Mouse (Mus musculus) heart, postnatal 14 days (tissue): Measurements from ENCODE around the gene D430042O09Rik. TPM values are rescaled to one million over a fixed set of nuclear protein-coding genes. Genes with fewer than 3 reads are reported as not detected.
"Not testable (repeated sequence)": the region's sequence is repeated elsewhere in the genome, so short reads cannot be mapped to it uniquely, and the experiment has no call there.

ENCODE experiments used
- DNase-seq, 2 experiments: peaks; one replicate each; pipeline ENCODE4 v3.0.0; 2021 to 2022
- intact Hi-C: fragments of 180-260 bp; cut with DNase I; formaldehyde crosslinking; loops from one replicate; pipeline ENCODE4 v1.15.1; 2025
- long read RNA-seq, 2 experiments: library from polyadenylated mRNA; stranded (forward); transcript quantifications; one replicate each; pipeline ENCODE4 v2.0.0; 2021
- total RNA-seq, 2 experiments: library from RNA; stranded (reverse); gene quantifications; 2 replicates each; pipeline ENCODE4 v1.2.3; 2021

The D430042O09Rik gene
- 10 to 100 TPM; 11.7 to 15.2 TPM for total RNA-seq
- long read RNA-seq, experiment 1, full-length matches to known transcripts, result 3 of 10 reads
- long read RNA-seq, experiment 1, partial matches to known transcripts, result 3 of 10 reads
- long read RNA-seq, experiment 1, other reads (novel, unspliced or antisense), result 4 of 10 reads
- long read RNA-seq, experiment 2, full-length matches to known transcripts, result 1 of 7 reads
- long read RNA-seq, experiment 2, partial matches to known transcripts, result 3 of 7 reads
- long read RNA-seq, experiment 2, other reads (novel, unspliced or antisense), result 3 of 7 reads

DNA sequence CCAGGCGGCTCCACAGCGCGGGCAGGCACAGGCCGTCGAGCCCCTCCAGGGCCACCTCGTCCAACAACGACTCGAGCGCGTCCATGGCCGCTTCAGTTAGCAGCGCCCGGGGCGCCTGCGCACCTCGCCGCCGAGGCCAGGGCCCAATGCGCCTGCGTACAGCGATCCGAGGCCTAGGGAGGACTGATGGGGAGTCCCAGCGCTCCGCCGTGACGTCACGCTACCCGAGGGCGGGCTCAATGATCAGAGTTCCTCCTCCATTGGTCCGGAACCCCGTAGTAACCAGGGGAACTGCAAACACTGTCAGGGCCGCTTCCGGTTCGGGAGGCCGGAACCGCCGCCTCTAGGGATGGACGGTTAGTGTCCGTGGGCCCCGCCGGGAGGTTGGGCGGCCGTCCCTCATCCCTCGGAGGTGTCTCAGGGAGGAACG lies at the start of gene D430042O09Rik, which contains the start of gene Gtf3c1:
Gene D430042O09Rik (plus strand): TSS at position 296 of the 430 bp plus-strand sequence.
Gene Gtf3c1 (minus strand): TSS at position 188 of the 430 bp plus-strand sequence.
- intact Hi-C loops, result no loop called here
- DNase-seq, result peak; percentile 100

DNA sequence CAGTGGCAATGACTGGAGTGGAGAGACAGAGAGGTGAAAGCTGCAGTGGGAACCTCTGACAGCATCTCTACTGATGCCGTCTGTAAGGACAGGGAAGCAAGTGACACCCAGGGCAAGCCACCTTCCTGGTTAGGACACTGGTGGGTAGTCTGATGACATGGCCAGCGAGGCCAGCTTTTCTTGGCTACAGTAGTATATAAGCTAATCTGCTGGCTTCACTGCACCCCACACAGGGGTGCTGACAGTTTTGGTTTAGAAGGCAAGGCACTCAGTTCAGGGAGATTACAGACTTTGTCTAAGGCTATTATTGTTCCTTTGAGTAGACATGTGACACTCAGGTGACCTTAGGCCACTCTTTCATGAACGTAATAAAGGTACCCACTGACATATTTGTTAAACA lies 44.0 kb upstream of the D430042O09Rik start:
- intact Hi-C loops, result no loop called here
- DNase-seq, result no peak

DNA sequence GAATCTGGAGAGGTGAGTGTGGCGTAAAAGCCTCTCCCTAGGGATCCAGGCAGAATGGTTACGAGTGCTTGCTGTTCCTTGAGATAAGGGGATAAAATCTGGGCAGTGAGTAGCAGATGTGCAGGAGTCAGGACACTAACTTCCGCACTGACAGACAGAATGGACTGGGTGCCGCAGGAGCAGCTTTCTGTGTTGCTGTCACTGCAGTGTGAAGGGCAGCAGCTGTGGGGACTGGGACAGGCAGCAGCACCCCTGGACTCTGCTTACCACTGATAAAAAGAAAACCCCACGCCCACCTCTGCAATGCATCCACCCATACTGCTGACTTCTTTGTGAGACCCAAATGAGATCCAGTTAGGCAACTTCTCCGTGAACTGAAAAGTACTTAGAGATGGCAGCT lies 36.8 kb upstream of the D430042O09Rik start:
- no peak for DNase-seq
- intact Hi-C loops, result no loop called here

DNA sequence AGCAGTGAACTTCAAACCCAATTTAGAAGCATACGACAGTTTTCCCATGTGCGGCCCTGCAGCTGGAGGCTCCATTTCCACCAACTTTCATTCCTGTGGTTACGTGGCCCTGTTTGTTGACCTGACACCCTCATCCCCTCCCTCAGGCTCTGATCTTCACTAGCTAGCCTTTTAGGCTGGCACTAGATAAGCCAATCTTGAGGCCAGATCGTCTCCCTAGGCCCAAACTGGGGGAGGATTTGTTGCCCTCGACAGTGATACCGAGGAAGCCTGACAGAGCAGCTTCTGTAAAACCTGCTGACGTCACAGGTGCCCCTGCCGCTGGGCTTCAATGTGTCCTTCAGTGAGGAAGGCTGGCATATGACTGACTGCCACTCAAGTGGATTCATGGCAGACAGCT lies 36.3 kb upstream of the D430042O09Rik start:
- DNase-seq, result no peak
- intact Hi-C loops, result no loop called here

DNA sequence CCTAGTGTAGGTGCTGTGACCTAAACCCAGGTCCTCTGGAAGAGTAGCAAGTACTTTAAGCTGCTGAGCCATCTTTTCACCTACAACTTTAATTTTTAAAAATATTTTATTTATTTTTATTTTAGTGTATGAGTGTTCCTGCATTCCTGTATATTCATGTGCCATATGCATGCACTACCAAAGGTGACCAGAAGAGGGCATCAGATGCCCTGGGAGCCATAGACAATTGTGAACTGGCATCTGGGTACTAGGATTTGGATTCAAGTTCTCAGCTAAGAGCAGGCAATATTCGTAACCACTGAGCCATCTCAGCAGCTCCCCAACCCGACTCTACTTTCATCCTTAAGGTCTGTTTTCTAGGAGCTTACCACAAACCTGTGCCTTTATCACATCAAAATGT lies 32.8 kb upstream of the D430042O09Rik start:
- peak; percentile 42 to 70 for DNase-seq
- intact Hi-C loops, result loop anchor here (2.0 kb wide), 1 partner anchor 412 kb away; no protein-coding TSS in a partner anchor

GRCm38 (mm10) chr7:125678756-125679155 lies 28.9 kb upstream of the D430042O09Rik start:
- intact Hi-C loops, result no loop called here
- no peak for DNase-seq

DNA sequence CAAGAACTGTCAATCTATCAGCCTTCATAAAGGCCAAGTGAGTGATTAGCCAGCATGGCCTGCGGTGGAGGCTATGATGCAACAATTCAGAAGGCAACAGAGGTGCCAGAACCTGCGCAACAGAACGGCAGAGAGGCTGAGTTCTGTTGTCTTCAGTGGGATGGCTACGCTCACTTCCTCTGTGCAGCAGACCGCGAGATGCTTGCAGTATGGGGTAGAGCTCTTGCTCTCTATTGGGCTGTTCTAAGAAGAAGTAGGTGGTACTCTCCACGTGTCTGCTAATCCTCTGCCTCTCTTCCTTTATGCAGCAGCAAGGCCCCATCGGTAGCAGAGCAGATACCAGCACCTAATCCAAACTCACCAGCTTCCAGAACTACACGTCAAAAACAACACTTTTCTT lies 27.8 kb upstream of the D430042O09Rik start:
- intact Hi-C loops, result no loop called here
- no peak for DNase-seq

DNA sequence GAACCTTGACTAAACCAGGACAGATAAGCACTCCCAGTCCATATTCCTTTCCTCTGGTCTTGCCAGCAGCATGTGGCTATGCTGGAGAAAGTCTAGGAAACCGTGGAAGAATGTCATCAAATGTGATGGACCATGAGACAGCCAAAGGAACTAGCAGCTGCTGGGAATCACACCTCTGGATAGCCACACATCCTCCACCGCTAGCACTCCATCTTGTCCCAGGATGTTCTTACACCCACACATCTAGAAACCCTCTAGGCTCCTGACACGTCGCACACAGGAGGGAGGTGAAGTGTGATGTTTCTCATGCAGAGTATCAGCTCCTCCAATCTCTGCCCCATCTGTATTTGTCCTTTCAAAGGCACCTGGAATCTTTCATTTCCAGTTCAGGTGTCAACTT lies 17.2 kb upstream of the D430042O09Rik start:
- intact Hi-C loops, result no loop called here
- no peak for DNase-seq

DNA sequence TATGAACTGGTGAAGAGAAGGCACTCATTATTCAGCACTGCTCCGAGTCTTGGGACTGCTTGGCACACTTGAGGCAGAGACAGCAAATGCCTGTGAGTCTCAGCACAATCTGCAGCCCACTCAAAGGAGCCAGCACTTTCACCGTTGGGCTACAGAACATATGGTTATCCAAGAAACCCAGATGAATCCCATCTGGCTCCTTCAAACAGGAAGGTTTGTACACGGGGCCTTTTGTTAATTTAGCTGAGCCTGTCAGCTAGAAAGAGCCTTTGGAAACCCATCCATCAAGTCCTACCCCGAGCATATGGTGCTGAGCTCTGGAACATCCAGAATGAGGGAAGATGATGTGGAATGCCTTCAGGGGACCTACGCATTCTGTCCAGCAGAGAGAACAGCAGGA lies 13.6 kb upstream of the D430042O09Rik start:
- intact Hi-C loops, result no loop called here
- DNase-seq, result no peak

- intact Hi-C loops, result no loop called here
These were observed 4.9 kb upstream of the D430042O09Rik start for GRCm38 (mm10) chr7:125702791-125703190.

GRCm38 (mm10) chr7:125707186-125707585 lies 502 bp upstream of the D430042O09Rik start:
- intact Hi-C loops, result no loop called here
- DNase-seq, result peak; percentile 72 to 74

More at GRCm38 (mm10) chr7:125702791-125703190, 4.9 kb upstream of the D430042O09Rik start:
- no peak for DNase-seq

GRCm38 (mm10) chr7:125708100-125708499 lies 412 bp downstream of the D430042O09Rik start:
- DNase-seq, result no peak
- intact Hi-C loops, result no loop called here

- intact Hi-C loops, DNase-seq: not testable (repeated sequence)
These were observed 5.9 kb downstream of the D430042O09Rik start for GRCm38 (mm10) chr7:125713542-125714055.

DNA sequence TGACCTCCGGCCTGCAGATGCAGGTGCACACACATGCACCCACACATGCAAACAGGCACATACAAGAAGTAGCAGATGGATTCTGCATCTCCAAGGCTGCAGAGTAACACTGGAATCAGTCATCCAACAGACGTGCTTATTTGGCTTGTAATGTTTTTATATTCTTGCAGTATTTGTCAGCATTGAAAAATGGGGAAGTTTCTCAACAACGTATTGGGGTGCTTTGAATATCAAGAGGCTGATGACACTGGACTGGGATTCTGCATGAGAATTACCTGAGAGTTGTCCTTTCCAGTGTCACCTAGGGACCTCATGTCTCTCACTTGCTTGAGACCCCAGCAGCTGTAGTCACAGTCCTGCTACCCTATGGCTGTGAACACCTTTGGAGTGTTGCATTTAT lies 7.1 kb downstream of the D430042O09Rik start:
- no peak for DNase-seq
- intact Hi-C loops, result no loop called here

DNA sequence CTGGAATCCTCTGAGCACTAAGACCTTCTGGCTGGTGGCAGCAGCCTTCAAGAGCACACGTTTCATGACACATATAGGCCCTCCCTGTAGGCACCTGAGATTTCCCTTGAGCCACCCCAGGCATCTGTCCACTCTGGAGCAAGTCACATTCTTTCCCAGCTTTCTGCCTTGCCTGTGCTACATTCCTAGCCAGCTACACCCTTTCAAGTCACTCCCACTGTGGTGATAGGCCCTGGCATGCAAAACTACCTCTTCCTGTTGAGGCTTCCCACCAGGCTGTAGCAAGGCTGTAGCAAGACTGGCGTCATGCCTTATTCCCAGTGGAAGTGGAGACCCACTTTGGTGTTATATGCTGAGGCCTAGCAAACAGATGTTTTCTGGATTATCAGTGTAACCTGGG lies 9.0 kb downstream of the D430042O09Rik start:
- peak; percentile 19 to 57 for DNase-seq

GRCm38 (mm10) chr7:125717612-125718011 lies 9.9 kb downstream of the D430042O09Rik start:
- DNase-seq, result no peak
- intact Hi-C loops, result no loop called here

More for the DNA sequence above, 9.0 kb downstream of the D430042O09Rik start:
- intact Hi-C loops, result no loop called here

GRCm38 (mm10) chr7:125720370-125720769 lies 12.7 kb downstream of the D430042O09Rik start:
- DNase-seq, result peak; percentile 23 to 47
- intact Hi-C loops, result no loop called here

GRCm38 (mm10) chr7:125721033-125721432 lies 13.3 kb downstream of the D430042O09Rik start:
- DNase-seq, result no peak
- intact Hi-C loops, result no loop called here

DNA sequence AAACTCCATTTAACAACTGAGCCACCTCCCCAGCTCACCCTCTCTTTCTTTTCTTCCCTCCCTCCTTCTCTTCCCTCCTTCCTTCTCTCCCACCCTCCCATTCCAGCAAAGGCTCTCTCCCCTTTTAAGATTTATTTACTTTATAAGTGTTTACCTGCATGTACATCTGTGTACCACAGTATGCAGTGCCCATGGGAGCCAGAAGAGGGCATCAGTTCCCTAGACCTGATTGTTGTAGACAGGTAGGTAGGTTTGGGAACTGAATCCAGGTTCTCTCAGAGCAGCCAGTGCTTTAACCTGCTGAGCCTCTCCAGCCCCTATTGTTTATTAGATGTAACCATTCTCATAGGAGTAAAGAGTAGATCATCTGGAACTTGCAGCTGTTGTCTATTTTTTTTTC lies 14.4 kb downstream of the D430042O09Rik start:
- no peak for DNase-seq
- intact Hi-C loops, result no loop called here

DNA sequence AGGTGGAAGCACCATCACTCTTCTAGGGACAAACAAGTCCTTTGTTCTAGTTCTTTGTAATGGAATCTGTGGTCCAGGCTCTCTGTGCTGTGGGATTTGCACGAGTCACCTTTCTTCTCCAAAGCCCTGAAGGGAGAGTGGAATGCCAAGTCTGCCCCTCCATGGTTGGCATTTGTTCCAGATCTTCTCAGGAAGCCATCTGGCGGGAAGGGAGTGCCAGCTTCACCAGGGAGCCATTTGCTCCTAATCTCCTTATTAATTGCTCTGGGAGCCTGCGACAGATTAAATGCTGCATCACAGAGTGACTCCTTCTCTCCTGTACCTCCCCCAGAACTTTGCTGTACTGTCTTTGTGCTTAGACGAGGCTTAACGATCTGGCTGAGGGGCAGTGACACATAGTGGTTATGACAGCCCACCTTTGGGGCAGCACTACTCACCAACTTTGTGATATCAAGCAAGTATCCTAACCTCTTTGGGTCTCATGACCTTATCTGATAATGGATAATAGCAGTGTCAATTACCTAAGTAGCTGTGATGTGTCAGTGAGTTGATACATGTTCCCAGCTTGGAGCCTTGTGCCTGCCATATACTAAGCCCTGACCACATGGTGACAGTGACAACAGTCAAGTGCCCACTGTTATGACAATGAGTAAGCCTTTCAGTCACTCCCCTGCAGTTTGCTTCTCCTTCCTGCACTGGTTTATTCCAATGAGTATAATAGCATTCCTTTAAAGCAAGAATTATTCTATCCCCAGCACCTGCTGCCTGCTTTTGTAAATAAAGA lies 15.7 kb downstream of the D430042O09Rik start:
- intact Hi-C loops, result no loop called here
- no peak for DNase-seq

DNA sequence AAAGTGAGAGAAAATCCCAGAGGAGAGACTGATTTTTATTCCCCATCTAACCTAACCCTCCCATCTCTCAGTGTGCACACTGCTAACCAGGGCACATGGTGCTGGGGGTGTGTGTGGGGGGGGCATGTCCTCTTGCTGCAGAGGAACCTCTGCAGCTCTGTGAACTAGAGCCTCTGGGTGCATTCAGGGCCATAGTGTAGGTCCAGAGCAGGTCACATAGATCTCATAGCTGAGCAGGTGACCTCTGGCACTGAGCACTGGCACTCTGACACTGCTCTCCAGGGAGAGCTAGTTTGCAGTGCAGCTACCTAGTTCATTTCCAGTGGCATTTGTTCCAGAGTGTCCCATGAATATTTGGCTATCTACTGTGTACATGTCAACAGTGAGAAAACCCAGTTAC lies 24.0 kb downstream of the D430042O09Rik start:
- intact Hi-C loops, result no loop called here
- no peak for DNase-seq
